Mouse (Mus musculus) gastrocnemius, postnatal 36 days (tissue): Measurements from ENCODE around the gene Ovgp1. TPM values are rescaled to one million over a fixed set of nuclear protein-coding genes. Genes with fewer than 3 reads are reported as not detected.
A peak's percentile ranks its signal among the peaks of the same experiment; 100 is the strongest.
"Not testable (repeated sequence)": the region's sequence is repeated elsewhere in the genome, so short reads cannot be mapped to it uniquely, and the experiment has no call there.

ENCODE experiments used
- DNase-seq, 2 experiments: peaks; one replicate each; pipeline ENCODE4 v3.0.0; 2022
- intact Hi-C: fragments of 180-260 bp; cut with DNase I; formaldehyde crosslinking; loops from one replicate; pipeline ENCODE4 v1.15.1; 2025
- total RNA-seq, 2 experiments: library from RNA; stranded (reverse); gene quantifications; 2 replicates each; pipeline ENCODE4 v1.2.3; 2021

Ovgp1 gene
- total RNA-seq, 2 experiments from 2014 or later = 0.51 to 0.79 TPM

- DNase-seq = not testable (repeated sequence)
- intact Hi-C loops = loop anchor here (5.0 kb wide), 1 partner anchor 458 kb away; no protein-coding TSS in a partner anchor
Measured at GRCm38 (mm10) chr3:105989611-105990010, 16.1 kb downstream of the Ovgp1 start.

DNA sequence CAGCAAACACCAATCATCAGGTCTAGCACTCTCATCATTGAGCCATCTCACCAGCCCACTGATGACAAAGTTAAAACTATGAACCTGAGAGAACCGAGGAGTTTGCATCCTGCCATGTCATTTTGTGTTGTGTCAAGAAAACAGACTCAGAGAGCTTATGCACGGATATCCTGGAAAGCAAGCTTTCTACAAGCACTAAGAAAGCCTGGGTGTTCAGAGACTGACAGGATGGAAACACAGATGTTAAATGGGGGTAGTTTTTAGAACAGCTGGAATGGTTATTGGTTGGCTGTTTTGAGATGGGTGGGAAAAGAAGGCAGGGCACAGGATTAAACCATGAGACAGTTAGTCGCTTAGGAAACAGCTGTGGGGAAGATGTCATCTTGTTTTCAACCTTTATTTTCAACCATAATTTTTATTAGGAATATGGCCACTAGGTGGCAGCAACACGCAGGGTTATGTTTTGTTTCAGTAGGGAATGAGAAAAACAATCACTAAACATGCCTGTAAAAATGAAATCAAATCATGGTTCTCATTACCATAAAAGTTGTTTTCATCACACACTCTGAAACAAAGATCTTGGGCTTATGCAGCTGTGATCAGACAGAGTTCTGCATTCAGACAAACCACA is 18.3 kb downstream of the Ovgp1 start:
- intact Hi-C loops = loop anchor here (5.0 kb wide), 1 partner anchor 456 kb away; no protein-coding TSS in a partner anchor
- DNase-seq = peak in 1 of 2 experiments; percentile 10

GRCm38 (mm10) chr3:105994730-105995129 is 21.2 kb downstream of the Ovgp1 start:
- intact Hi-C loops = loop anchor here (5.0 kb wide), 1 partner anchor 453 kb away; no protein-coding TSS in a partner anchor
- DNase-seq = no peak

- DNase-seq = no peak
- intact Hi-C loops = no loop called here
Measured at GRCm38 (mm10) chr3:106000707-106001375, 27.3 kb downstream of the Ovgp1 start.

DNA sequence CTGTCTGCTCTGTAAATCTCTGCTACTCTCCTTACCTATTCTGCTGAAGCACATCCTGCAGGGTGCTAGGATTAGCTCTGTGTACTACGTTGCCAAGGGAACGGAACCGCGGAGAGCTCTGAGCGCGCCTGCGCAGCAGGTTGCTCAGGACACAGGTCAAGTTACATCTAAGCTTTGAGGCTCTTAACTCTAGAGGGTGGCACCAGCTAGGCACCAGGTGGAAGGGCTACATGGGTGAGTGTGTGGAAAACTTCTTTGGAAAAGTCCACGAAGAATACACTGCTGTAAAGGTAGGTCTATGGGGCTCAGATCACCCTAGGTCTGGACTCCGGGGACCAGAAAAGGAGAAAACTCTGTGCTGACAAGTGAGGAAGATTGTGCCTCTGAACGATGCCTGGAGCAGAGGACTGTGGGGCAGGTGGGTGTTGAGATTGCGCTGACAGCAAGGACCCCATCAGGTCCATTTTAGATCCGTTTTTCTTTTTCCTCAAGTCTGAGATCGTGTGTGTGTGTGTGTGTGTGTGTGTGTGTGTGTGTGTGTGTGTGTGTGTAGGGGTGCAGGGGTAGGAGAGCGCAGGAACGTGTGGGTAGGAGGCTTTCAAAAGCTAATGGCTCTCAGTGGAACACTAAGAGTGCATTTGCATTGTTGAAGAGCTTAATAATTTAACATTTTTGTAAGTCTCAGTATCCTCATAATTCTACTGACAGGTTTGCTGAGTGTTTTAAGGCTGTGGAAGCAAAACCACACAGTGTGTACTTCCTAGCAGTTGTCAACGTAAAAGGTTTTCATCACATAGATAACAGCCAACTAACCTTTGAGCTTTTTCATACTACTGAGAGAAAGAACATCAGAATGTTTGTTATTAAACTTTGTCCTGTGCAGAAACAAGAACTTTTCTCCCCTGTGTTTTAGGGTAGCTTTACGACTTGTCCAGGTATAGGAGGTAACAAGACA is 28.2 kb downstream of the Ovgp1 start:
- no peak for DNase-seq
- intact Hi-C loops = no loop called here

DNA sequence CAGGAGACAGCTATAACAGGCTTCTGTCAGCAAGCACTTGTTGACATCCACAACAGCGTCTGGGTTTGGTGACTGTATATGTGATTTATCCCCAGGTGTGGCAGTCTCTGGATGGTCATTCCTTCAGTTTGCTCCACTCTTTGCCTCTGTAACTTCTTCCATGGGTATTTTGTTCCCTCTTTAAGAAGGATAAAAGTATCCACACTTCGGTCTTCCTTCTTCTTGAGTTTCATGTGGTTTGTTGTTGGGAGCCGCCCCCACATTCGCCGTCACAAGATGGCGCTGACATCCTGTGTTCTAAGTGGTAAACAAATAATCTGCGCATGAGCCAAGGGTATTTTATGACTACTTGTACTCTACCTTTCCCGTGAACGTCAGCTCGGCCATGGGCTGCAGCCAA is 29.8 kb downstream of the Ovgp1 start:
- intact Hi-C loops, DNase-seq: not testable (repeated sequence)

DNA sequence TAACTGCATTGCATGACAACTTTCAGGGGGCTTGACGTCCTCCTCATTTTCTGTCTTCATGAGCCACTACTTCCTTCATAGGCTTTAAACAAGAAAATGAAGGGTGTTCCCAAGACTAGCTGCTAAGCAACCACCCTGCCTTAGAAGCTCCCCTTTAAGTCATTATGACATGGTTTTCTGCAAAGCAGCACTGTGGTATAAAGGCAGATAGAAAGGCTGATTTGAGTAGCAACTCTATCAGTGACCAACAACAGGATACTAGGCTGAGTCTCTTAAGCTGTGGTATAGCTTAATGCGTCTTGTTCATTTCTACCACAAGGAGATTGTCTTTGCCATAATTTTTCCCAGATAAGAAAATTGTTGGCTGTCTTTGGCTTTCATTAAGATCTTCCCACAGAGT is 41.0 kb downstream of the Ovgp1 start, which contains the start of gene Pifo:
Pifo (minus strand) TSS at position 101 of the 400 bp plus-strand sequence.
- intact Hi-C loops = no loop called here
- DNase-seq = no peak

DNA sequence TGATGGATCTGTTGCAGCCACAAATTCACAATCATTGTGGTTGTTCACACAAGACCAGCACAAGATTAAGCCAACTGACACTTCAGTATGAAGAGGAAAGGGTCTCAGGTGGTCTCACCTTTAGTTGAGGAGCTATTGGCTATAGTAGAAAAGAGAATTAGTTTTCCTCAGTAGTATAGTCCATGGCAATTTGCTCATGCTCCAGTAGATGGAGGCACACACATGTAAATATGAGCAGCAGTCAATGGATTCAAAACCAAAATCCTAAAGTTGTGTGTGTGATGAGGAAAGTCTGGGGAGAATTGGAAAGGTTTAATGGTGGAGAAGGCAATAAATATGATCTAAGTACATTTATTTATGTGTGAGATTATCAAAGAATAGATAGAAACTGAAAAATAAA is 48.3 kb downstream of the Ovgp1 start:
- intact Hi-C loops = no loop called here
- no peak for DNase-seq

DNA sequence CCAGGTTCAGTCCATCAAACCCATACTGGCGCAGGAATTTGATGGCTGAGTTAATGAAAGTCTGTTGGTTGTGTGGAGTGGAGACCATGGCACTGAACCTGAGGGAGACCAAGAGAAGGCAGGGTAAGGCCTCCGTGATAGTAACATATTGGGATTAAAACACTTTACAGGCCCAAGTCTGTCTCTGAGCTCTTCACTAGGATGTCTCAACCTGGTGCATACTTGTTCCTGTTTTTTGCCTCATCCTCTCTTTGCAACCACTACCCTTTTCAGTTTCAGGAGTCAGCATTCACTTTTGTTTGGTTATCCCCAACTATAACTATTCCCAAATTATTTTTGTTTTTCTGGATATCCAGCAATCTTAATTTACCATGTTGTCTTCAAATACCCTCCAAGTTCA is 50.6 kb downstream of the Ovgp1 start:
- DNase-seq = no peak
- intact Hi-C loops = no loop called here

GRCm38 (mm10) chr3:106032781-106033180 is 59.3 kb downstream of the Ovgp1 start, which contains the start of gene Chil5:
Chil5 (minus strand) TSS chr3:106032814.
- DNase-seq = no peak
- intact Hi-C loops = no loop called here

Other genes starting within 250 kb of the Ovgp1 start
- 10 to 100 TPM; 81.0 to 87.5 TPM for gene Rap1a, start 172.4 kb upstream of the Ovgp1 start, total RNA-seq
- not detected for gene Adora3, start 102.9 kb upstream of the Ovgp1 start, total RNA-seq
- gene Tmigd3, start 102.8 kb upstream of the Ovgp1 start, total RNA-seq = not detected
- under 1 TPM in 1 of 2 experiments, not detected in 1; 0.26 TPM for gene I830077J02Rik, start 41.0 kb upstream of the Ovgp1 start, total RNA-seq
- 10 to 100 TPM; 26.9 to 29.3 TPM for gene Wdr77, start 14.3 kb upstream of the Ovgp1 start, total RNA-seq
- gene Atp5f1, start 13.6 kb upstream of the Ovgp1 start, total RNA-seq = 100 to 1,000 TPM; 614 to 667 TPM
- gene Pifo, start 40.9 kb downstream of the Ovgp1 start, total RNA-seq = not detected
- not detected for gene Chil5, start 59.1 kb downstream of the Ovgp1 start, total RNA-seq
- not detected for gene Chia1, start 139.5 kb downstream of the Ovgp1 start, total RNA-seq
- not detected for gene Chil3, start 193.9 kb downstream of the Ovgp1 start, total RNA-seq
- not detected for gene Chil4, start 245.8 kb downstream of the Ovgp1 start, total RNA-seq